Mouse (Mus musculus) forebrain, embryonic 11.5 days (tissue): ENCODE data around the gene Crnkl1. TPM values are rescaled to one million over a fixed set of nuclear protein-coding genes. Genes with fewer than 3 reads are reported as not detected.
"Not testable (repeated sequence)": the region's sequence is repeated elsewhere in the genome, so short reads cannot be mapped to it uniquely, and the experiment has no call there.

Experiments
- ATAC-seq: fragments of 200-750 bp; cut with Nextera tagmentation; replicated peaks from 2 replicates; pipeline ENCODE4 v1.8.0; 2017; ENCODE audit warnings: moderate TSS enrichment; ENCODE audit not compliant: low FRiP score
- DNase-seq: peaks from one replicate; pipeline ENCODE4 v3.0.0-alpha.2; 2017; ENCODE audit warnings: low spot score
- H3K27ac ChIP-seq: fragments of 300-500 bp; sonication (generic); 2 replicates; pipeline ENCODE4 v1.5.1; 2014; ENCODE audit warnings: low read depth, low read length
- H3K27me3 ChIP-seq: fragments of 300-500 bp; sonication (generic); 2 replicates; pipeline ENCODE4 v1.6.1; 2014; ENCODE audit warnings: mild to moderate bottlenecking, low read length, mixed read lengths; ENCODE audit not compliant: control insufficient read depth, insufficient read depth
- H3K36me3 ChIP-seq: fragments of 300-500 bp; sonication (generic); 2 replicates; pipeline ENCODE4 v1.6.1; 2014; ENCODE audit warnings: mild to moderate bottlenecking, low read length, moderate library complexity, mixed read lengths; ENCODE audit not compliant: control insufficient read depth, insufficient read depth
- H3K4me1 ChIP-seq: fragments of 300-500 bp; sonication (generic); replicated peaks from 2 replicates; pipeline ENCODE4 v1.6.1; 2014; ENCODE audit warnings: low read length, mixed read lengths; ENCODE audit not compliant: control insufficient read depth, insufficient read depth
- H3K4me2 ChIP-seq: fragments of 300-500 bp; sonication (generic); 2 replicates; pipeline ENCODE4 v1.6.1; 2014; ENCODE audit warnings: low read depth, mild to moderate bottlenecking, low read length, moderate library complexity, mixed read lengths; ENCODE audit not compliant: severe bottlenecking
- H3K4me3 ChIP-seq: fragments of 300-500 bp; sonication (generic); 2 replicates; pipeline ENCODE4 v1.5.1; 2014; ENCODE audit warnings: low read depth, low read length
- H3K9ac ChIP-seq: fragments of 300-500 bp; sonication (generic); 2 replicates; pipeline ENCODE4 v1.6.1; 2014; ENCODE audit warnings: low read length
- H3K9me3 ChIP-seq: fragments of 300-500 bp; sonication (generic); 2 replicates; pipeline ENCODE4 v1.6.1; 2016; ENCODE audit warnings: low read length, mixed read lengths; ENCODE audit not compliant: control insufficient read depth
- WGBS: fragments of 180-500 bp; shearing (Covaris S2); extraction: QIAGEN DNeasy Blood & Tissue Kit; methylation state at CpG from one replicate; pipeline ENCODE4 v1.1.7; 2014; 5-methylcytosine and 5-hydroxymethylcytosine counted together
- polyA plus RNA-seq: library from polyadenylated mRNA; unstranded; fragments of >200 nt; fragmentation: Nextera tagmentation; extraction: Ambion mirVana; gene quantifications from 2 replicates; pipeline ENCODE4 v1.2.1, GENCODE M21; 2014

The Crnkl1 gene
- polyA plus RNA-seq, 1 experiment from 2014 or later: 45.0 TPM

DNA sequence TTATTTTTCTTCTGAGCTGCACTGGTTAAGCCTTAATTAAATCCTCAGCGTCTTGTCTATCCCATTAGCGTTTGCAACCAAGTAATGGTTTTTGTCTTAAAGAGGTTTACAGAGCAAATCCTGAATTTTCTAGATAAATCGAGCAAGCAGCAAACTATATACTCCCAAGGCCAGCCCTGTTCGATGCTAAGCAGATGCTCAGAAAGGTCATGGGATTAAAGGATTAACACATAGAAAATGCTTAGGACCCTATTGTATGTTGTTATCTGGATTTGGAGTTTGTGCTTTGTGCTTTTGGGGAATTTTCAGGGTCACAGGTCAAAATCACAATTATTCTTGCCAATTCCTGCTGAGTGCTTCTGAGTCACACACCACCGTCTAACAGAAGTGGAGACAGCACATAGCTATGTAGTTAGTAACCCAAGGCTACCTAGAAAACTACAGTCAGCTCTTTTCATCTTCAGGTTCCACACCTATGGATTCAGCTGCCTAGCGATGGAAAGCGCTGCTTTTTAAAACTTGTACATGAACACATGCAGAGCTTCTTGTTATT is 13.7 kb upstream of the Crnkl1 start:
- 47% methylated on average over 7 of the region's 7 CpGs for WGBS
- H3K4me3 ChIP-seq: no peak overlapping the region
- no peaks in the 10 kb centered on the region for H3K9me3 ChIP-seq
- DNase-seq: no peak
- no peaks in the 10 kb centered on the region; the same call in 1 of the 2 replicates for H3K27me3 ChIP-seq
- no peak overlapping the region for H3K27ac ChIP-seq
- ATAC-seq: no peak
- H3K4me1 ChIP-seq: peaks cover 5% of the 10 kb centered on the region; the same call in 1 of the 2 replicates
- no peaks in the 10 kb centered on the region for H3K36me3 ChIP-seq
- no peak overlapping the region for H3K9ac ChIP-seq
- no peak overlapping the region for H3K4me2 ChIP-seq

- ATAC-seq (no peak), DNase-seq (no peak)
- Histone ChIP-seq H3K36me3 (no peaks in the 10 kb centered on the region), H3K9me3 (no peaks in the 10 kb centered on the region), H3K4me1 (peaks cover under 1% of the 10 kb centered on the region; the same call in 1 of the 2 replicates), H3K4me3 (no peak overlapping the region), H3K27me3 (no peaks in the 10 kb centered on the region), H3K9ac (no peak overlapping the region), H3K4me2 (no peak overlapping the region), H3K27ac (no peak overlapping the region)
- WGBS: 78% methylated on average over 3 of the region's 3 CpGs
Observed at GRCm38 (mm10) chr2:145944286-145944685, 9.5 kb upstream of the Crnkl1 start.

DNA sequence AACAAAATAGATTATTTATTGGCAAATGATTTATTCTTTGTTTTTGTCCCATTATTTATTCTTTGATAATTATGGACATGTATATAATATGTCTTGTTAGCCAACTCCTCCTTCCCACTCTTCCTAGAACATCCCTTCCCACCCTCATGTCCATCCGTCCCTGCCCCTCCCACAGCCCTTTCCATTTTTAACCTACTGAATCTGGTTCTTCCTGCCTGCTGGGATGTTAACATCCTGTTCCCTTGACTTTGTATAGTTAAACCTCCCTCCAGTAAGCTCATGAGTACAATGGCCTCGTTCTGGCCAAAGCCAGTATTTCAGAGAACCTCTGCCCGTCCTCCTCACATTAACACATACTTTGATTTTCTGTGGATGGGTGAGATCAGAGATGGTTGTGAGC is 6.6 kb upstream of the Crnkl1 start:
- Histone ChIP-seq H3K4me1 (no peaks in the 10 kb centered on the region), H3K27me3 (no peaks in the 10 kb centered on the region), H3K4me2 (no peak overlapping the region), H3K9me3 (no peaks in the 10 kb centered on the region), H3K27ac (no peak overlapping the region), H3K36me3 (no peaks in the 10 kb centered on the region), H3K9ac (no peak overlapping the region), H3K4me3 (no peak overlapping the region)
- DNase-seq (no peak), ATAC-seq (no peak)
- WGBS: 68% methylated on average over 3 of the region's 3 CpGs

DNA sequence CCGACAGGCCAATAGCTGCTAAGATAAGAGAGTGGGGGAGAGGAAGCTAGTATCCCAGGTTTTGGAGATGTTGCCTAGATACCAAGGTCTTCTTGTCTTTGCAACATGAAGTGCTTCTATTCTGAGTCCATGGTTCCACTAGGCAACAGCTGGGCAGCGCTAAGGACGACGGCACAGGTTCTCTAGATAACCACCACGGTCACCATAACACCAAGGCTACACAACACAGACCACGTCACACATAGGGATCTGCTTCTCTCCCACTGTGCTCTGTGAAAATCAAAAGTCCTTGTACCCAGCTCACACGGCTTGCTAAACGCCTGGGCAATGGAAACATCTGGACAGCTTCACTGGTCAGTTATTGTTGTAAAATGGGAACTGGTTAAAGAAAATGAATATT is 2.2 kb upstream of the Crnkl1 start:
- H3K9me3 ChIP-seq: no peaks in the 10 kb centered on the region
- no peak overlapping the region for H3K9ac ChIP-seq
- H3K27ac ChIP-seq: no peak overlapping the region
- H3K27me3 ChIP-seq: no peaks in the 10 kb centered on the region
- 82% methylated on average over 8 of the region's 8 CpGs for WGBS
- H3K4me1 ChIP-seq: peaks cover 2% of the 10 kb centered on the region; the same call in 1 of the 2 replicates
- no peaks in the 10 kb centered on the region for H3K36me3 ChIP-seq
- H3K4me3 ChIP-seq: no peak overlapping the region
- DNase-seq: no peak
- H3K4me2 ChIP-seq: no peak overlapping the region
- ATAC-seq: no peak

GRCm38 (mm10) chr2:145920941-145921650 is 13.7 kb downstream of the Crnkl1 start:
- H3K27me3 ChIP-seq: no peaks in the 10 kb centered on the region
- no peak for DNase-seq
- H3K9ac ChIP-seq: no peak overlapping the region
- no peaks in the 10 kb centered on the region for H3K4me1 ChIP-seq
- no peak overlapping the region for H3K4me3 ChIP-seq
- H3K9me3 ChIP-seq: no peaks in the 10 kb centered on the region
- peaks cover 11% of the 10 kb centered on the region; the same call in 1 of the 2 replicates for H3K36me3 ChIP-seq
- 92% methylated on average over 8 of the region's 8 CpGs for WGBS
- no peak overlapping the region for H3K27ac ChIP-seq
- no peak for ATAC-seq
- H3K4me2 ChIP-seq: no peak overlapping the region

- not testable (repeated sequence) for H3K27me3 ChIP-seq, H3K4me2 ChIP-seq, H3K27ac ChIP-seq, H3K4me1 ChIP-seq, ATAC-seq, H3K4me3 ChIP-seq, H3K36me3 ChIP-seq, DNase-seq, H3K9me3 ChIP-seq, H3K9ac ChIP-seq
- 53% methylated on average over 4 of the region's 4 CpGs for WGBS
Observed at GRCm38 (mm10) chr2:145905884-145906283, 28.9 kb downstream of the Crnkl1 start.

DNA sequence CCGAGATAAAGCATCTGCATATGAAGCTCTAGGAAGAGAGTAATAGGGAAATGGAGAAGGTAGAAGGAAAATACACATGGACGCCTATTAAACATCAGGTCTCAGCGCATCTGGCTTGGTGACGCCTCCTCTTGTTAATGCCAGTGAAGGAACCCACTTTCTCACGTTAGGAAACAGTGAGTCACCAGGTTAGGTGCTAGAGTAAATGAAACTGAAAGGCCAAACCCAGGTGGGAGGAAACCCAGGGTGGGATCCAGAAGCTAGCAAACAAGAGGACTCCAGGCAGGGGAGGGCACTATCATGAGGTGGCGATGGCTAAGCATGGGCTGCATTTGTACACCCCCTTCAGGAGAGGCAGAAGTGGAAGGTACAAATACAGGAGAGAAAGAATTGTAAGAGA is 29.7 kb downstream of the Crnkl1 start:
- Histone ChIP-seq H3K36me3 (no peaks in the 10 kb centered on the region; the same call in 1 of the 2 replicates), H3K4me2 (no peak overlapping the region), H3K9me3 (no peaks in the 10 kb centered on the region), H3K9ac (no peak overlapping the region), H3K27me3 (no peaks in the 10 kb centered on the region), H3K4me3 (no peak overlapping the region), H3K27ac (no peak overlapping the region), H3K4me1 (peaks cover 8% of the 10 kb centered on the region; the same call in 1 of the 2 replicates)
- 80% methylated on average over 6 of the region's 6 CpGs for WGBS
- ATAC-seq: no peak
- DNase-seq: no peak

- H3K27ac ChIP-seq: no peak overlapping the region
Observed at GRCm38 (mm10) chr2:145903983-145904616, 30.7 kb downstream of the Crnkl1 start.

More at GRCm38 (mm10) chr2:145903983-145904616, 30.7 kb downstream of the Crnkl1 start:
- no peak for ATAC-seq
- DNase-seq: no peak
- Histone ChIP-seq H3K9me3 (no peaks in the 10 kb centered on the region), H3K4me1 (peaks cover 8% of the 10 kb centered on the region; the same call in 1 of the 2 replicates), H3K4me2 (peak overlapping the region; percentile 75), H3K27me3 (no peaks in the 10 kb centered on the region), H3K4me3 (peak overlapping the region; percentile 97), H3K36me3 (no peaks in the 10 kb centered on the region; the same call in 1 of the 2 replicates), H3K9ac (peak overlapping the region; percentile 92)
- 35% methylated on average over 12 of the region's 12 CpGs for WGBS
